Mouse (Mus musculus) thymus, adult 2 months (tissue): ENCODE data around the gene Apmap. TPM values are rescaled to one million over a fixed set of nuclear protein-coding genes. Genes with fewer than 3 reads are reported as not detected.

Experiments
- DNase-seq: peaks from one replicate; pipeline ENCODE4 v3.0.0; 2021
- H3K27ac ChIP-seq: fragments of 200-500 bp; 2 replicates; pipeline ENCODE4 v1.5.1; 2012; ENCODE audit warnings: low read length, control low read depth; ENCODE audit not compliant: control insufficient read depth, insufficient read depth
- H3K27me3 ChIP-seq: fragments of 200-500 bp; 2 replicates; pipeline ENCODE4 v1.6.1; 2012; ENCODE audit warnings: mild to moderate bottlenecking, low read length, moderate library complexity, mixed read lengths; ENCODE audit not compliant: control insufficient read depth, insufficient read depth
- H3K36me3 ChIP-seq: fragments of 200-500 bp; 2 replicates; pipeline ENCODE4 v1.6.1; 2012; ENCODE audit warnings: mild to moderate bottlenecking, low read length, moderate library complexity; ENCODE audit not compliant: control insufficient read depth, insufficient read depth
- H3K4me1 ChIP-seq: fragments of 200-500 bp; replicated peaks from 2 replicates; pipeline ENCODE4 v1.6.1; 2012; ENCODE audit warnings: low read length; ENCODE audit not compliant: control insufficient read depth, insufficient read depth
- H3K4me3 ChIP-seq: fragments of 200-500 bp; 2 replicates; pipeline ENCODE4 v1.5.1; 2012; ENCODE audit warnings: mild to moderate bottlenecking, low read length, control low read depth, moderate library complexity; ENCODE audit not compliant: control insufficient read depth, insufficient read depth
- CTCF ChIP-seq: fragments of 200-500 bp; IDR thresholded peaks from 2 replicates; pipeline ENCODE4 v1.5.1; 2012; ENCODE audit warnings: mild to moderate bottlenecking, control low read depth, low read length, moderate library complexity, borderline replicate concordance; ENCODE audit not compliant: control insufficient read depth, poor library complexity, insufficient read depth; ENCODE audit errors: extremely low read depth
- POLR2A ChIP-seq: fragments of 200-500 bp; IDR thresholded peaks from 2 replicates; pipeline ENCODE4 v1.6.1; 2012; ENCODE audit warnings: mild to moderate bottlenecking, low read length, control low read depth, moderate library complexity; ENCODE audit not compliant: control insufficient read depth, poor library complexity, insufficient read depth; ENCODE audit errors: extremely low read depth
- WGBS: fragments of 180-500 bp; shearing (Covaris S2); methylation state at CpG from one replicate; pipeline ENCODE4 v1.1.7; 2018; 5-methylcytosine and 5-hydroxymethylcytosine counted together
- polyA plus RNA-seq: library from polyadenylated mRNA; depleted of rRNA; stranded (reverse); fragments of >200 nt; gene quantifications from 2 replicates; pipeline ENCODE4 v1.2.3, GENCODE M21; 2012

Gene Apmap
- polyA plus RNA-seq, 1 experiment, result 53.0 TPM

DNA sequence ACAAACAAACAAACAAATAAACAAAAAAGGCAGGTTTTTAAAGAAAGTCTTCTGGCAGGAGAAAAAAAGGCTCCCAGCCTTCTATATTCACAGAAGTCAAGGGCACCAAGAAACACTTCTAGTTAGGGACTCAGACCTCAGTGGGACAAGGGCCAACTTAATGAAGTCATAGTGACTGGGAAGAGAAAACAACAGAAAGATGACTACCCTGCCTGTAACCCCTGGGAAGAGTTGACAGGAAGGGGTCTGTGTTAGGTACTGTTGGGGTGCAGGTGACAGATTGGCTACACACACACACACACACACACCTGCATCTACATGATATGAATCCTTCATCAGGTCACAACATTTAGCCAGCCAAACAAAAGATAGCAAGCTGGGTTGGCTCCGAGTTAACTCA lies 34.8 kb upstream of the Apmap start:
- no peak for DNase-seq
- TF ChIP-seq CTCF (no peak), POLR2A (no peak)
- Histone ChIP-seq H3K4me1 (peaks cover 8% of the 10 kb centered on the region), H3K27me3 (no peaks in the 10 kb centered on the region), H3K4me3 (no peak overlapping the region), H3K27ac (no peak overlapping the region), H3K36me3 (peaks cover 34% of the 10 kb centered on the region)
- 100% methylated on average over 1 of the region's 1 CpGs for WGBS

DNA sequence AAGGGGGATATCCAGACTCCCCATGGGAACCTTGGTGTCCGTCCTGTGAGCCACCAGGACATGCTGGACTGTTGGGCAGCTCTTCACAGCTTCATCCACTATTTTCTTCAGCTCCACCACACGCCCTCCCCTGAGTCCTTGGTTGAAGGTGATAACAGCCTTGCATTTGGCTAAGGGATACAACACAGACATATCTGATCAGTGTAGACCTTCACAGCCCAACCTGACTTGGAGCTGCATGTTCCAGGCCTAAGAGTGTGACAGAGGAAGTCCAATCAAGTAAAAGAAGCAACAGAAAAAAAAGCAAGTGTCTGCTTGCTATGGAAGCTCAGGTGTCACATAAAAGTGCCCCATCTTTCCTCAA lies 30.0 kb upstream of the Apmap start:
- Histone ChIP-seq H3K27ac (no peak overlapping the region), H3K4me3 (no peak overlapping the region), H3K4me1 (no peaks in the 10 kb centered on the region), H3K27me3 (no peaks in the 10 kb centered on the region), H3K36me3 (peaks cover 66% of the 10 kb centered on the region)
- no peak for DNase-seq
- 91% methylated on average over 2 of the region's 2 CpGs for WGBS
- TF ChIP-seq CTCF, result no peak
- no peak for TF ChIP-seq POLR2A

DNA sequence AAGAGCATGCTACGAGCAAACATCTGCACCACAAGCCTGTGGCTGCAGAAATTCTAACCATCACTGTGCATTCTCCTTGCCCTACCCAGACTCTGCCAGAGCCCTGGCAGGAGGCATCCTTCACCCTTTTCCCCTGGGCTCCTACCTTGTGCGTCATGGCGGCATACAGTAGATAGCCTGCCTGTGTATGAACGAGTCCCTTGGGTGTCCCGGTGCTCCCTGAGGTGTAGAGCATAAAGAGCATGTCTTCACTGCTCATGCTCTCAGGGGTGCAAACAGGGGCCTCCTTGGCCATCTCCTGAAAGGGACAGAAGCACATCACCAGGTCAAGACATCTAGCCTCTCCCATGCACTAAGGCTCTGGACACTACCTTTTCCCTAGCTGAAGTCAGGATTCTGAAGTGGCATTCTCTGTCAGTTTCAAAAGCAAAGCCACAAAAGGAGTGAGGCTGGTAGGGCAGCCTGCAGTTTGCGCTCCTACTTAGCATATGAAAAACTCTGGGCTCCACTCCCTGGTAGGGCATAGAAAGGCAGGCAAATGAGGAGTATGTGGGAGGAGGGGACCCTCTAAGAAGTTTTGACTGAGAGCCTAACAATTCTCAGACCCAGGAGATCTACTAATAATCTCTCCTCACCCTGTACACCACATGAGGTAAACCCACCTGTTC lies 29.5 kb upstream of the Apmap start:
- 95% methylated on average over 6 of the region's 6 CpGs for WGBS
- Histone ChIP-seq H3K4me3 (no peak overlapping the region), H3K27me3 (no peaks in the 10 kb centered on the region), H3K36me3 (peaks cover 65% of the 10 kb centered on the region), H3K4me1 (no peaks in the 10 kb centered on the region), H3K27ac (no peak overlapping the region)
- DNase-seq, result no peak
- TF ChIP-seq POLR2A, result no peak
- no peak for TF ChIP-seq CTCF

DNA sequence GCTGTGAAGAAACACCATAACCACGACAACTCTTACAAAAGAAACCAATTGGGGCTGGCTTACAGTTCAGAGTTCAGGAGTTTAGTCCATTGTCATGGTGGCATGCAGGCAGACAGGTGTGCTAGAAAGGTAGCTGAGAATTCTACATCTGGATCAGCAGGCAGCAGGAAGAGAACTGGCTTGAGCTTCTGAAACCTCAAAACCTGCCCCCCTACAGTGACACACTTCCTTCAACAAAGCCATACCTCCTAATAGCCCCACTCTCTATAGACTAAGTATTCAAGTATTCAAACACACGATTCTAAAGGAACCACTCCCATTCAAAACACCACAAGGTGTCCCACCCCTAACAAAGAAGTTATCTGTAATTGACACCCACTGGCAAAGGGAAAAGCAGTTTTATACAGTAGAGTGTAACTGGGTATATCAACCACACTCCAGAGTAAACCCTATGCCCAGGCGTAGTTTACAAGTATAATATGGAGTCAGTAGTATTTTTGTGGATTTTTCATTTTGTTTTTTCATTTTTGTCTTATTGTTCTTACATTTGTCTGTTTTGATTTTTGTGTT lies 27.6 kb upstream of the Apmap start:
- WGBS, result 83% methylated on average over 3 of the region's 3 CpGs
- H3K36me3 ChIP-seq, result peaks cover 51% of the 10 kb centered on the region
- H3K27me3 ChIP-seq, result no peaks in the 10 kb centered on the region
- H3K4me1 ChIP-seq, result no peaks in the 10 kb centered on the region
- no peak for DNase-seq
- no peak overlapping the region for H3K27ac ChIP-seq
- TF ChIP-seq POLR2A, result no peak
- no peak for TF ChIP-seq CTCF
- H3K4me3 ChIP-seq, result no peak overlapping the region

DNA sequence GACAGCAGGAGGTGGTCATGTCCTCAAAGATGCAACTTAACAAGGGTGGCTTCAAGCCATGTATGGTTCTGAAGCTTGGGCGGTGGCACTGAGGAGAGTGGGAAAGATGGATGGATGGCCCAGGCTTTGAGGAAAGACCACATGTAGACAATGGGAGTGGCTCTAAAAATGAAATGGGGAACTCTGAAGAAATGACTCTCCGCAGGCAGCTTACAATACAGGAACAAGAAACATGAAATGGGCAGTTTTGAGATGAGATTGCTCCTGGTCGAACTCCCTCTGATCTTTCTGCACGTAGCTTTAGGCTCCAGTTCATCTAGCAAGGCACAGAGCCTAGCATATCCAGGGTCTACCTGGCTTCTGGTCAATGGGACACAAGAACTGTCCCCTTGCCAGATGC lies 20.9 kb upstream of the Apmap start:
- no peak for DNase-seq
- H3K27ac ChIP-seq, result no peak overlapping the region
- no peak for TF ChIP-seq CTCF
- TF ChIP-seq POLR2A, result no peak
- 95% methylated on average over 4 of the region's 4 CpGs for WGBS
- no peaks in the 10 kb centered on the region for H3K4me1 ChIP-seq
- no peak overlapping the region for H3K4me3 ChIP-seq
- H3K27me3 ChIP-seq, result no peaks in the 10 kb centered on the region
- peaks cover 55% of the 10 kb centered on the region for H3K36me3 ChIP-seq

DNA sequence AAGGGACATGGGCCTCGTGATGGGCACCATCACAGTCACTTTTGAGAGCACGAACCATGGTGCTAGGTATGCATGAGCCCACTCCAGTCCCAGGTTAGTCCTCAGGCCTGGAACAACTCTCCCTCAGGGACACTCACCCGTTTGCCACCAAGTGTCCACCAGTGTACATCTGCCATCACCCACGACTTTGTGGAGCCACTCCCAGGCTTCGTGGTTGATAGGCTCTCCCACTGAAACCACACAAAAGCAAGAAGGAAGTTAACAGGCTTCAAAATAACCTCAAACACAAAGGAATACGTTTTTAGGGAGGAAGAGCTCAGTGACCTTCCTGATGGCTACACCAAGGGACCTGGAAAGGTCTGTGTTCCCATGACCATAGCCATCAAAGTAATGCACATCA lies 18.8 kb upstream of the Apmap start:
- Histone ChIP-seq H3K4me3 (no peak overlapping the region), H3K4me1 (no peaks in the 10 kb centered on the region), H3K27me3 (no peaks in the 10 kb centered on the region), H3K27ac (no peak overlapping the region), H3K36me3 (peaks cover 52% of the 10 kb centered on the region)
- no peak for TF ChIP-seq POLR2A
- TF ChIP-seq CTCF, result no peak
- DNase-seq, result no peak
- 28% methylated on average over 6 of the region's 6 CpGs for WGBS

DNA sequence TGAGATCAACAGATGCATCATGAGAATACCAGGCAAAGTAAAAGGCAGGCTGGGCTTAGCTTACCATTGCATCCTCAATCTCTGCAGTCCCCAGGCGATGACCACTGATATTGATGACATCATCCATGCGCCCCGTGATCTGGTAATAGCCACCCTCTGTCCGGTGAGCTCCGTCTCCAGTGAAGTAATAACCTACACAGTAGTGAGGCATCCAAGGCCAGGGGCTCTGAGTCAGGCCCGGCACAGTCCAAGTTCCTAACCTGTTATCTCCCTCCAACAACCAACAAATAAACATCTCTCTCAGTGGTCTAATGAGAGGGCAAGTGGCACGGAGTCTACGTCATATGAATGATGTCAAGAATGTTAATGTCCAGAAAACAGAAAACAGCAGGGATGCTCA lies 16.6 kb upstream of the Apmap start:
- Histone ChIP-seq H3K36me3 (peaks cover 63% of the 10 kb centered on the region), H3K27ac (no peak overlapping the region), H3K27me3 (no peaks in the 10 kb centered on the region), H3K4me1 (no peaks in the 10 kb centered on the region), H3K4me3 (no peak overlapping the region)
- TF ChIP-seq POLR2A (no peak), CTCF (no peak)
- no peak for DNase-seq
- 98% methylated on average over 8 of the region's 8 CpGs for WGBS

DNA sequence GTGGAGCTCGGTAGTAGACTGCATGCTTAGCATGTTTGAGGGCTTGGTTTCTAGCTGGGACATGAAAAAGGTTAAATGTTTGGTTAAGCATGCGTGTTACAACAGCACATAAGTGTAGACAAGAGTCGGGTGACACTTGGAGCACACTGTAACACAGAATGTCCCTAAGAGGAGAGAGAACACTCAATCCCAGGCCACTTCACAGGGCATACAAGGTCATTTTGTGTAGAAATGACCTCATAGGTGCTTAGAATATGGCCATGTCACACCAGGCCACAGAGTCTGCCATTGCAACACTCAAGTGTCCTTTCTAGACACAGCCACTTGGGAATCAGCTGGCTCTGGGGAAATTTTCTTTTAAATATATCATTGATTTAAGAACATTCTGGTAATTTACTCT lies 15.6 kb upstream of the Apmap start:
- DNase-seq, result no peak
- WGBS, result 95% methylated on average over 3 of the region's 3 CpGs
- Histone ChIP-seq H3K36me3 (peaks cover 73% of the 10 kb centered on the region), H3K27ac (no peak overlapping the region), H3K27me3 (no peaks in the 10 kb centered on the region), H3K4me3 (no peak overlapping the region), H3K4me1 (no peaks in the 10 kb centered on the region)
- TF ChIP-seq CTCF (no peak), POLR2A (no peak)
